Mouse (Mus musculus) kidney, adult 2 months (tissue): ENCODE results near the gene C1ra.
A peak's percentile ranks its signal among the peaks of the same experiment; 100 is the strongest.

Experiments used
- CTCF ChIP-seq: fragments of 200-500 bp; conservative IDR thresholded peaks from 2 replicates; pipeline ENCODE4 v1.5.1; 2011; ENCODE audit warnings: low read depth, mild to moderate bottlenecking, control low read depth, low read length, moderate library complexity, mixed read lengths; ENCODE audit not compliant: insufficient read depth, insufficient read length
- POLR2A ChIP-seq: fragments of 200-500 bp; IDR thresholded peaks from one replicate; pipeline ENCODE4 v1.6.1; 2011; ENCODE audit warnings: low read depth, low read length, control low read depth

DNA sequence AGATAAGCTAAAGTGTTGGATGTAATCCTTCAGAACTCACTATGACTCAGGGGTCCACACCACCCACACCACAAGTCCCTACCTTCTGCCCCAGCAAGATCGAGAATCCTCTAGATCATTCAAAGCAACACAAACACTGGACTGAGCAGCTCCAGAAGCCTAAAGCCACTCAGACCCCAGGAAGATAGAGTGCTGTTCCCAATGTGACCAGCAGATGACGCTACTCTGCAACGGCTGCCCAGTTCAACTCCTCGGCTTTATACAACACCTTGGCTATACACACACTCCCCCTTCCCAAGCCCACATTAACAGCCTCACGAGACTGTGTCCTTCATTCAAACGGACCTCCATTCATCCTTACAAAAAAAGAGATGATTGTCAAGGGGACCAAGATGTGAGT lies 39.4 kb upstream of the C1ra start:
- TF ChIP-seq CTCF: peak; percentile 88
- no peak for TF ChIP-seq POLR2A
